Mouse (Mus musculus) testis, adult 2 months (tissue): ENCODE measurements at regions not wholly inside any gene's neighbourhood (a gene's known extent, or its start where the extent isn't known, plus 50 kb on each side); places are given as distances from the start of the nearest gene placed in this dataset.

Source experiments
- CTCF ChIP-seq: fragments of 200-500 bp; IDR thresholded peaks from 2 replicates; pipeline ENCODE4 v1.5.1; 2012; ENCODE audit warnings: low read depth, mild to moderate bottlenecking, inconsistent platforms, low read length, moderate library complexity; ENCODE audit not compliant: control insufficient read depth, insufficient read depth, insufficient replicate concordance
- POLR2A ChIP-seq: fragments of 200-500 bp; IDR thresholded peaks from 2 replicates; pipeline ENCODE4 v1.6.1; 2012; ENCODE audit warnings: low read depth, mild to moderate bottlenecking, inconsistent platforms, low read length, moderate library complexity; ENCODE audit not compliant: control insufficient read depth

GRCm38 (mm10) chr3:103494043-103494442 is 81.0 kb upstream of the Syt6 start:
- TF ChIP-seq CTCF (no peak), POLR2A (no peak)
